Mouse (Mus musculus): ENCODE measurements around the gene Ano6. TPM values are rescaled to one million over a fixed set of nuclear protein-coding genes. Genes with fewer than 3 reads are reported as not detected.

Gene Ano6
- polyA plus RNA-seq, 1 experiment from 2014 or later = 8.4 TPM

DNA sequence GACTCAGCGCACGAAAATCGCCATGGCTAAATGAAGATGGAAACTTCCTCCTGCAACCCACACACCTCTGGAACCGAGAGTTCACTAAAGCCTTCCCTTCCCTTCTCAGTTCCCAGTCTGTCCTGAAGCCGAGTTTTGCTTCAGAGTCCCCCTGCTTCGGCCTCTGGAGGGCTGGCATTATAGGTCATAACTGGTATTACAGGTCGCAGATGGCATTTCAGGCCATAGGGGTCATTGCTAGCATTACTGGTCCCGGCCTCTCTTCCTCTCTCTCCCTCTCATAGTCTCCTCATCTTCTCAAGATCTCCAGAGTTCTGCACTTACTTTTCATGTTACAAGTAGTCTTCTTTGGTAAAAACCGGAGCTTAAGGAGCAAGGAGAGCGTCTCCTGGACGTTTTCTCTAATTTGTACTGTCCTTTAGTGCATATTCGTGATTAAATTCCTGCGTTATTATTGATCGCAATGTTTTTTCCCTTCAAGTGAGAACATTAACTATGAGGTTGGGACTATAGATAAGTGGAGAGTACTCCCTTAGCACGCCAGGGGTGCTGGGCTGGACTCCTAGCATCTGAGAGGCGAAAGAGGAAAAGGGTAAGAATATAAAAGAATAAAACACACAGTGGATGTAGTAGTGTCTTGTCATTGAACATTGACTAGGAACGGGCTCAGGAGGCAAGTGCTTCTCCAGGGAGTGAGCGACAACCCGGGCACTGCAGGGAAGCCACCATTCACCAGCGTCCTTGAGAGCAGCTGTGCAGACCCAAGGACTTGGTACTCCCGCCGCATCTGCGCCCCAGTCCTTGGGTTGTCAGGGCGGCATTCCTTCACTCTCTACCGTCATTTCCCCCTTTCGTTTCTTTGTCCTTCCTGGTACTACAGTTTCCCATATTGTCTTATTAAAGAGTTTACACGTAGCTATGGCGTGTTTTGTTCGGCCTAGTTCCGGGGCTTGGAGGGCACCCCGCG lies 798 bp upstream of the Ano6 start:
- H3K27ac ChIP-seq (replicated peaks) = peak overlapping the region; percentile 51; the same call in 1 of the 2 replicates
- 19% methylated on average over 32 of the region's 32 CpGs for WGBS (ENCODE audit: insufficient replicate concordance)

DNA sequence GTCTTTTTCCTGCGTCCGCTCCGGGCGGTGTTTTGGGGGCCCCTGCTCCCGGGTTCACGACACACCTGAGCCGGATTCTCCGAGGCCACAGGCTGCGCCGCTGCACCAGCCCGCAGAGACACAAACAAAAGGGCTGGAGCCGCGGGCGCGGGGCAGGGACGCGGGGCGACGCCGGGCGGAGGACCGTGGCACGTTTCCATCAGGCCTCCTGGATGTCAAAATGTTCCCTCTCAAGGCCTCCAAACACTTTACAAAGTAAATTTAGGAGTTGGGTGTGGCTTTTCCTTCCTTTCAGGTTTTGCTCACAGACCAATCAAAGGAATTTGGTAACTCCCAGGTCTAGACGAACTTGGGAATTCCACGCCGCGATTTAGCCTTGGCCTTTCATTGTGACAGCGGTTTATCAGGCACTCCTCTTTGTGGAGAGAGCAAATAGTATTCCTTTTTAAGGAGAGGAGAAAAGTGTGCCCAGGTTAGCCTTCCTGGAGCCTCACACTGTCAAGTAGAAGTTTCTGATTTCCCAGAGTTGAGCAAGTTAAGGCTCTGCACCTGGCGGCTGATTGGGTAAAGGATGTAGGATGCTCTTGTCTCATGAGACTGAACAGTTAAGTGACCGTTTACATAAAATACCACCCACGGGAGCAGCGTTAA lies 623 bp downstream of the Ano6 start:
- Histone ChIP-seq H3K9ac (peak overlapping the region; percentile 69), H3K4me3 (replicated peaks) (peak overlapping the region; percentile 69), H3K4me2 (peak overlapping the region; percentile 90), H3K27me3 (peaks cover 34% of the 10 kb centered on the region), H3K27ac (replicated peaks) (peak overlapping the region; percentile 53; the same call in 1 of the 2 replicates), H3K4me1 (replicated peaks) (peaks cover 44% of the 10 kb centered on the region), H3K9me3 (replicated peaks) (no peaks in the 10 kb centered on the region), H3K36me3 (replicated peaks) (no peaks in the 10 kb centered on the region)
- ATAC-seq (ENCODE audit: insufficient read depth) = peak; percentile 23
- 2% methylated on average over 32 of the region's 32 CpGs for WGBS (ENCODE audit: insufficient replicate concordance)

More for the DNA sequence above, 798 bp upstream of the Ano6 start:
- peak overlapping the region; percentile 90 for H3K4me2 ChIP-seq
- H3K36me3 ChIP-seq (replicated peaks) = no peaks in the 10 kb centered on the region
- ATAC-seq (ENCODE audit: insufficient read depth) = peak; percentile 43
- peaks cover 34% of the 10 kb centered on the region for H3K27me3 ChIP-seq
- H3K9ac ChIP-seq = peak overlapping the region; percentile 69
- H3K9me3 ChIP-seq (replicated peaks) = no peaks in the 10 kb centered on the region
- H3K4me1 ChIP-seq (replicated peaks) = peaks cover 34% of the 10 kb centered on the region
- peak overlapping the region; percentile 69 for H3K4me3 ChIP-seq (replicated peaks)

DNA sequence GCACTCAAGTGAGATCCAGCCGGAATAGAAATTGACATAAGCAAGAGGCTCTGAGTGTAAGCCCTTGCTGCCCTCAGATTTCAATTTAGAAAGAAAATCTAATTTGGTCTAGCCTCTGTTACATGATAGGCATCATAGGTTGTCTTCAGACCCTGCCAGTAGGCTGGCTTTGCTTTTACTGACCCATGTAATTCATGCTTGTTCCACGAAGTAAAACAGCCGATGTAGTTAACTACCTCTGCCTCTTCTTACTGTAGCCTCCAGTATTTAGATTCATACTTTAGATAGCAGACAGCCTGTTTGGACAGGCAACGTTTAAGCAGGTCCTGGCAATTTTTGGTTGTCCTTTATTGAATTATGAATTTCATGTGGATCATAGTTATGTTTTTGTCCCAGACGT lies 1.2 kb downstream of the Ano6 start:
- H3K9ac ChIP-seq = no peak overlapping the region
- H3K4me2 ChIP-seq = peak overlapping the region; percentile 90
- H3K27me3 ChIP-seq = peaks cover 34% of the 10 kb centered on the region
- peak overlapping the region; percentile 69 for H3K4me3 ChIP-seq (replicated peaks)
- no peak for ATAC-seq (ENCODE audit: insufficient read depth)
- no peaks in the 10 kb centered on the region for H3K36me3 ChIP-seq (replicated peaks)
- 41% methylated on average over 5 of the region's 5 CpGs for WGBS (ENCODE audit: insufficient replicate concordance)
- H3K27ac ChIP-seq (replicated peaks) = no peak overlapping the region
- peaks cover 44% of the 10 kb centered on the region for H3K4me1 ChIP-seq (replicated peaks)
- no peaks in the 10 kb centered on the region for H3K9me3 ChIP-seq (replicated peaks)

DNA sequence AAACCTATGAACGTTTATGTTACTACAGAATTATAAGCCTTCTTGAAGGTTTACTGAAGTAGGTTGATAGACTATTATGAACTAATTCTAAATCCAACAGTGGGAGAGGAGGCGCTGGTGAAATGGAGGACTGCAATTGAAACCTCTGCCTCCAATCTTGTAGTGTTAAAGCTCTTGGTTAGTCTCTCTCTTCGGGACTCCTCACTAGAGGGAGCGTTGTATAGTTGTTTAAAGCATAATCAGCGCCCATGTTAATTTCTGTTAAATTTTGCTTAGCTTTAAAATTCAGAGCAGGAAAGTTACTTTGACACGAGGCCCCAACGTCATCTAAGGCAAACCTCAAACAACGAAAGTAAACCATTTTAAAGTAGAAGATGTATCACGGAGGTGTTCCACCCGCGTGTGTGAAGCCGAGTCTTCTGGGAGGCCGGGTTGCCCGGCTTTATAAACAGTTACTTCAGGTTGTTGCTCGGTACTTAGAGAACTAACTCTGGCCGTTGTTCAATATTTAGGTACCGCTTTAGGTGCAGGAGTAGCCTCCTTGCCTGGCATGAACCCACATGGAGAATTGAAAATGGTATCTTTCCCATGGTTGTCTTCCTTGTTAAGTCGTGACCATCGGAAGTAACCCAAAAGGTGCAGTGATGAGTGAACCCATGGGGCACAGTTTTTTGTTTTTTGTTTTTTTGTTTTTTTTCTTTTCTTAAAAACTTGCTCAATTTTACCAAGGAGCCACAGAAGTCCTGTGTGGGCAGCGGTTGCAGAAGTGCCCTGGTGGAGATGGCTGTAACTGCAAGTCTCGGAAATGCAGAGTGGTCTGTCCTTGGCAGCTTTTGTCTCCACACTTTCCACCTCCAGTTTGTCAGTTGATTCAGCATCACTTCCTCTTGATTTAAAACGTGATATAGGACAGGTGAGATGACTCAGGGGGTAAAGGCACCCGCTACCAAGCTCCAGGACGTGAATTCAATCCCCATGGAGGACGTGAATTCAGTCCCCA lies 1.9 kb downstream of the Ano6 start:
- WGBS (ENCODE audit: insufficient replicate concordance) = 61% methylated on average over 25 of the region's 25 CpGs
- ATAC-seq (ENCODE audit: insufficient read depth) = no peak
- Histone ChIP-seq H3K9ac (no peak overlapping the region), H3K4me2 (0 out of 2 replicates have a peak overlapping the region, but pooled peaks have one; percentile 90), H3K27ac (replicated peaks) (no peak overlapping the region), H3K36me3 (replicated peaks) (no peaks in the 10 kb centered on the region), H3K9me3 (replicated peaks) (no peaks in the 10 kb centered on the region), H3K27me3 (peaks cover 34% of the 10 kb centered on the region), H3K4me1 (replicated peaks) (peaks cover 48% of the 10 kb centered on the region), H3K4me3 (replicated peaks) (no peak overlapping the region)

DNA sequence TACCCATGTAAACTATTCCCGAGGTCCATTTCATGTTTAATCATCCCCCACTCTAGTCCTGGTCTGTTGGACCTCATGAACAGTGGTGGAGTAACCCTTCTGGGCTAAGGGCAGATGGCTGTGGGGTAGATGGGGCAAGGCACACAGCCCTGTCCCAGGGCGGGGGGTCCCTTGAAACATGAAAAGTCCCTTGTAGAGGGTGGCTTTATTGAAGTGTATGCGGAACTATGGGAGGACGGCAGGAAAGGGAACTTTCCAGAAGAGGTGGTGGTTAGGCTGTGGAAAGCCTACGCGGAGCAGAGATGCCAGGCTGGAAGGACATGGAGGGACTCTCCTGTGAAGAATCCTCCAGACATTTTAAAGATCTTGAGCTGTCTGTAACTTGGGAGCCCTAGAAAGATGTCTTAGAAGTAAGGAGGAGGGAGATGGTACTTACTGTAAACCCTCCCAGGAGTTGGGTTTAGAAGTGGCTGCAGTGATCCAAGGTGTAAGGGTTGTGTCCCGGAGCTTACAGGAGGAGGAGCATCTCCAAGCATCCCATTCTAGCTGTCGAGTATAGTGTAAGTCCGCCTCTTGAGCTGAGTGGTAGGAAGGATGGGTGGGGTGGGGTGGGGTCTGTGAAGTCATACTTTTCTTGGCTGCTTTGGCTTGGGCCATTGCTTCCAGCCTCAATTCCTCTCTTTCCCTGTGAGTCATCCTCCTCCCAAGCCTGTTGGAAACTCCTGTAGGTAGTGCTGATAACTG lies 3.3 kb downstream of the Ano6 start:
- Histone ChIP-seq H3K4me3 (replicated peaks) (no peak overlapping the region), H3K4me1 (replicated peaks) (peaks cover 51% of the 10 kb centered on the region), H3K27ac (replicated peaks) (no peak overlapping the region), H3K36me3 (replicated peaks) (no peaks in the 10 kb centered on the region), H3K27me3 (peaks cover 34% of the 10 kb centered on the region), H3K9me3 (replicated peaks) (no peaks in the 10 kb centered on the region), H3K9ac (no peak overlapping the region), H3K4me2 (no peak overlapping the region)
- ATAC-seq (ENCODE audit: insufficient read depth) = no peak
- WGBS (ENCODE audit: insufficient replicate concordance) = 69% methylated on average over 9 of the region's 9 CpGs

DNA sequence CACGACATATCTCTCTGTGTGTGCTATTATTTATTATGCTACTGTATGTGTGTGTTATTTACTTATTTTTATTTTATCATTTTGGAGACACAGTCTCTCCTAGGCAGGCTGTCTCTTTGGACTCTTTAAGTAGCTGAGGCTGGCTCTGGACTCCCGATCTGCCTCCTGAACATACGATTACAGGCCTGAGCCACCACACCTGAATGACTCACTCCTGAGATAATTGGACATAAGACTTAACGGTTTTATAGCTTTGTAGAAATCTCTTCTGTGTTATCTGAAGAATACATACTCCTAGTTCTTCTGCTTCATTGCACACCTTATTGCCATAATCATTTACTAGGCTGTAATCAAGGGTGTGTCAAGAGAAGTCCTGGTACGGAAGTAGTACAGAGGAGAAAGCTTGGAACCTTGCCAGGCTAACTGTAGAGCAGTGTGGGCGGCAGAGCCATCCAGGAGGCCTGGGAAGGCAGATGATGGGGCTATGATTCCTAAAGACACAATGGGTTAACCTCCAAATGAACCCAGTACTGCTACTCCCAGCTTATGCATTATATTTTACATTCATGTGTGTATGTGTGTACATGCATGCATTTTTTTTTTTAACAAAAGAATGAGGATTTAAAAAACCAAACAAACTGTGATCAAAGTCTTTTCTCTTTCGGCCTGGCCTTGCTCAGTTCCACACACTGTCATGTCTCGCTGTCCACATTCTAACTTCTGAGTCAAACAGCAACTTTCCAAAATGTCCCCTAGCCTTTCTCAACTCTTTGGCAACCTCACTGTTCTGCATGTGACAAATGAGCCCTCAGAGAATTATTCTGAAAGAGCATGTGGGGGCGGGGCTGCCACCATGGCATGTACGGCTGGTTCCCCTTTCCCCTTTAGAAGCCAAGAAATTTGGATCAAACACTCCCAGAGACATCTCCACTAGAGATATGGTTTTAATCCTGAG lies 4.2 kb downstream of the Ano6 start:
- WGBS (ENCODE audit: insufficient replicate concordance) = 35% methylated on average over 10 of the region's 10 CpGs
- Histone ChIP-seq H3K4me1 (replicated peaks) (peaks cover 48% of the 10 kb centered on the region), H3K4me3 (replicated peaks) (no peak overlapping the region), H3K9me3 (replicated peaks) (no peaks in the 10 kb centered on the region), H3K27me3 (peaks cover 27% of the 10 kb centered on the region), H3K36me3 (replicated peaks) (no peaks in the 10 kb centered on the region), H3K4me2 (no peak overlapping the region; the same call in 1 of the 2 replicates), H3K27ac (replicated peaks) (no peak overlapping the region; the same call in 1 of the 2 replicates), H3K9ac (no peak overlapping the region)
- no peak for ATAC-seq (ENCODE audit: insufficient read depth)

DNA sequence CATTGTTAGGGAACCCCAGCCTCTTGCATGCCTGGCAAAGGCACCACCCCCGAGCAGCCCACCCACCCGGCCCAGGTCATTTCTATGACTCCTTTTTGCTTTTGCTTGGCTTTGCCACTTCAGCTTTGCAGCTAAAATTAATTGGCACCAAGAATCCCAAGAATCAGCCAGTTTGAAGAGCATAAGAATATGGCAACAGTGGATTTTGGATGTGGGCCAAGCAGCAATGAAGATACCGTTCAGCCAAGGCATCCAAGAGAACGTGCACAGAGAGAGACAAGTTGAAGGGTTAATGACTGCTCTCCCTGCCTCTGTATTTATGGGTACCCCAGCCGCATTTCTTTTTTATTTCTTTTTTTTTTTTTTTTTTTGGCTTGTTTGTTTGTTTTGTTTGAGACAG lies 5.4 kb downstream of the Ano6 start:
- peaks cover 36% of the 10 kb centered on the region for H3K4me1 ChIP-seq (replicated peaks)
- no peak for ATAC-seq (ENCODE audit: insufficient read depth)
- peaks cover 15% of the 10 kb centered on the region for H3K27me3 ChIP-seq
- 66% methylated on average over 5 of the region's 5 CpGs for WGBS (ENCODE audit: insufficient replicate concordance)
- no peaks in the 10 kb centered on the region for H3K9me3 ChIP-seq (replicated peaks)
- no peak overlapping the region for H3K9ac ChIP-seq
- no peak overlapping the region for H3K4me3 ChIP-seq (replicated peaks)
- H3K4me2 ChIP-seq = no peak overlapping the region
- H3K27ac ChIP-seq (replicated peaks) = no peak overlapping the region
- H3K36me3 ChIP-seq (replicated peaks) = no peaks in the 10 kb centered on the region

DNA sequence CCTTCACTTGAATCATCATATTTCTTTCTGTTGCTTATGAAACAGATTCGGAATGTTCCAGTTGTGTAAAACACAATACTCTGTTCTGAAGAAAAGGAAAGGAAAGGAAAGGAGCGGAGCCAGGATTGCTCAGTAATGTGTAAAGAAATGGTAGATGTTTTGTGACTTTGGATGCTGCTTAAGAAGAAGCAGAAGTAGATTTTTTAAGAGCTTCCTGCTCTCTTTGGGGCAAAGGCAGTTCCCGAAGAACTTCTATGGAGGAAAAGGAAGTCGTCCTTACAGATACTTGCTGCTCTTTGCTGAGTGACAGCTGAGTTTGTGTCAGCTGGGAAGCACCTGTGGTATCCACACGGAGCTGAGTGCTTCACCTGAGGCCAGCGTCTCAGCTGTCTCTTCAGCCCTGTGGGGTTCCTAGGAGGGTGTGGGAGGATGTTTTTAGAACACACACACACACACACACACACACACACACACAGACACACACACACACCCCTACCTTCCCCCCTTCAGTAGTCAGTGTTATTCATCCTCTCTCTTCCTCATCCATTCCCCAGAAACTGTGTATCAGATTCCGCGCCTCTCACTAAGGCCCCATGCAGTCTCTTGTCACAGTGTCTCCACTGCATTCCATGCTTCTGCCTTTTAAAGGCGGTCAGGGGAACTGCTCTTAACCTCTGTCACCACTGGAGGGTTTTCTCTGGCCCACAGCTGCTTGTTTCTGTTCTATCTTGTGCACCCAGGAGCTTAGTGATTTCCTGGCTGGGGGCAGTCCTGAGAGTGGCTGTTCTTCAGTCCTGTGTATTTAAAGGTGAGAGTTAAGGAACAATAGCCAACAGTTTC lies 6.7 kb downstream of the Ano6 start:
- no peak overlapping the region for H3K27ac ChIP-seq (replicated peaks)
- 38% methylated on average over 9 of the region's 9 CpGs for WGBS (ENCODE audit: insufficient replicate concordance)
- H3K4me3 ChIP-seq (replicated peaks) = no peak overlapping the region
- H3K4me2 ChIP-seq = no peak overlapping the region
- no peaks in the 10 kb centered on the region for H3K36me3 ChIP-seq (replicated peaks)
- ATAC-seq (ENCODE audit: insufficient read depth) = no peak
- no peak overlapping the region for H3K9ac ChIP-seq
- peaks cover 37% of the 10 kb centered on the region for H3K4me1 ChIP-seq (replicated peaks)
- H3K27me3 ChIP-seq = peaks cover 3% of the 10 kb centered on the region
- no peaks in the 10 kb centered on the region for H3K9me3 ChIP-seq (replicated peaks)

DNA sequence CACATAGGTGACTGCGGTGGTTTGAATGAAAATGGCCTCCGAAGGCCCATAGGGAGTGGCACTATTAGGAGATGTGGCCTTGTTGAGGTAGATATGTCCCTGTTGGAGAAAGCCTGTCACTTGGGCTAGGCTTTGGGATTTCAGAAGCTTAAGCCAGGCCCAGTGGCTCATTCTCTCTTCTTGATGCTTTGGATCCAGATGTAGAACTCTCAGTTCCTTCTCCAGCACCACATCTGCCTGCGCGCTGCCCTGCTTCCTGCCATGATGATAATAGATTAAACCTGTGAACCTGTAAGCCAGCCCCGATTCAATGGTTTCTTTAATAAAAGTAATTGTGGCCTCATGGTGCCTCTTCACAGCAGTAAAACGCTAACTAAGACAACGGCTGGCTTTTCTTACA lies 7.6 kb downstream of the Ano6 start:
- Histone ChIP-seq H3K4me2 (no peak overlapping the region), H3K4me1 (replicated peaks) (peaks cover 37% of the 10 kb centered on the region), H3K9ac (no peak overlapping the region), H3K36me3 (replicated peaks) (no peaks in the 10 kb centered on the region), H3K4me3 (replicated peaks) (no peak overlapping the region), H3K27me3 (no peaks in the 10 kb centered on the region), H3K27ac (replicated peaks) (no peak overlapping the region), H3K9me3 (replicated peaks) (no peaks in the 10 kb centered on the region)
- no peak for ATAC-seq (ENCODE audit: insufficient read depth)
- 79% methylated on average over 7 of the region's 7 CpGs for WGBS (ENCODE audit: insufficient replicate concordance)

Data from liver, embryonic 15.5 days (tissue).